Mouse (Mus musculus) frontal cortex, postnatal 14 days (tissue): Measurements from ENCODE around the gene Eif4g3.

ENCODE experiments used
- DNase-seq, 2 experiments: peaks; one replicate each; pipeline ENCODE4 v3.0.0; 2022; ENCODE audit warnings: low spot score in 2 of 2

Gene Eif4g3

DNA sequence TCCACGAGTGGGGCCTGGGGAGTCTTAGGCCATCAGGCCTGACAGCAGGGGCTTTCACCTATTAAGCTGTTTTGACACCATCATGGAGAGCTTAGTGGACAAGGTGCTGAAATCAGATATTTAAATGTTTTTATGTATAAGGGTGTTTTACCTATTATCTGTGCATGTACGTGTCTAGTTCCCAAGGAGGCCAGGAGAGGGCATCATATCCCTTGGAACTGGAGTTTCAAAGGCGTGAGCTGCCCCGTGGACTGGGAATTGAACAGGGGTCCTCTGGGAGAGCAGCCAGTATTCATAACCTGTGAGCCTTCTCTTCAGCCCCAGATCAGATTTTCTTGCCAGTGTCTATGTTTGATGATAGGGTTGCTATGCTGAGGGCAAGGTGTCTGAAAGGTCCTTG lies 2.4 kb upstream of the Eif4g3 start:
- no peak for DNase-seq

- DNase-seq = no peak
Measured at GRCm38 (mm10) chr4:137991240-137991639, 1.6 kb upstream of the Eif4g3 start.

GRCm38 (mm10) chr4:137993291-137993758 lies 503 bp downstream of the Eif4g3 start:
- peak; percentile 97 to 99 for DNase-seq

GRCm38 (mm10) chr4:137993821-137994561 lies 1.2 kb downstream of the Eif4g3 start:
- peak in 1 of 2 experiments; percentile 36 for DNase-seq

DNA sequence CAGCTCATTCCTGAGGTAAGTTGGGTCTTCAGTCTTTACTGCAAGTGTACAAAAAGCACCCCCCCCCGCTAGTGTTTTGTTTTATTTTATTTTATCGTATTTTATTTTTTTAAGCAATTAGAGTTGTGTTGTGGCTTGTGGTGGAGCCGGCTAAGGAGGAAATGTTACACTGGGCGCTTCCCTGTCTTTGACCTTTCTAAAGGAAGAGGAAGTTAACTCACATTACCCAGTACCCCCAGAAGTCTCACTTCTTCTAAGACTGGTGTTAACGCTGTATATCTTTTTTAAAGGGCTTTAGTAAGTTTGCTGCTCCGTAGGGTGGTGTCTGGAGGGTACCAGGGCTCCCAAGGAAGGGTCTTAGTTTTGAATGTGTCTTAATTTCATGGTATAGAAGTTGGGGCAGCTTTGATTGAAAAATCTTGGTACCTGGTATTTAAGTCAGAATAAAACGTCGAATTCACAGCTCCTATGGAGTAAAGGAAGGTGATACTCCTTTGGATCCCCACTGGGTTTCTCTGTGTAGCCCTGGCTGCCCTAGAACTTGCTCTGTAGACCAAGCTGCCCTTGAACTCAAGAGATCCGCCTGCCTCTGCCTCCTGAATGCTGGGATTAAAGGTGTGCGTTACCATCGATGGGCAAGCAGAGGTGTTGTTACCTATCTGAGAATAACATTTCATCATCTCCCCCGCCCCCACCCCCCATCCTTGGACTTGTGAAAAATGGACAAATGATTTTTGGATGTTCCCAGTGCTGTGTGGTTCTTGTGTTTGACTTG lies 1.9 kb downstream of the Eif4g3 start:
- no peak for DNase-seq

DNA sequence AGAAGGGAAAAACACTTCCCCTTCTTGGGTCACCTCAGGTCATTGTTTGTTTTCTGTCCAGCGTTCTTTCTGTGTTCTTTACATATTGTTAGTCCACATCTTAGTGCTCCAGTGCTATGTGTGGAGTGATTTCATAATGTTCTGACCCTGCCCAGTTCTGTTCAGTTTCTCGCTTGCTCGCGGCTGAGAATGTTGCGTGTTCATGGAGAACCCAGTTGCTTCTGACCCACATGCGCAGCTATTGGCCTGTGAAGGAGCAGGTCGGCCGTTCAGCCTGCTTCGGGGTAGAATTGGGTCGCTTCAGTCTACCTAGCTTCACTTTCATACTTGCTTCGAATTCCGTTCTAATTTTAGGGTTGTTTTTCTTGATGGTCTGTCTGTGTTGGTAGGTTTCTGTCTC lies 2.6 kb downstream of the Eif4g3 start:
- no peak for DNase-seq

GRCm38 (mm10) chr4:137998232-137998631 lies 5.4 kb downstream of the Eif4g3 start:
- no peak for DNase-seq

- DNase-seq = no peak
Measured at GRCm38 (mm10) chr4:138000682-138001081, 7.9 kb downstream of the Eif4g3 start.

DNA sequence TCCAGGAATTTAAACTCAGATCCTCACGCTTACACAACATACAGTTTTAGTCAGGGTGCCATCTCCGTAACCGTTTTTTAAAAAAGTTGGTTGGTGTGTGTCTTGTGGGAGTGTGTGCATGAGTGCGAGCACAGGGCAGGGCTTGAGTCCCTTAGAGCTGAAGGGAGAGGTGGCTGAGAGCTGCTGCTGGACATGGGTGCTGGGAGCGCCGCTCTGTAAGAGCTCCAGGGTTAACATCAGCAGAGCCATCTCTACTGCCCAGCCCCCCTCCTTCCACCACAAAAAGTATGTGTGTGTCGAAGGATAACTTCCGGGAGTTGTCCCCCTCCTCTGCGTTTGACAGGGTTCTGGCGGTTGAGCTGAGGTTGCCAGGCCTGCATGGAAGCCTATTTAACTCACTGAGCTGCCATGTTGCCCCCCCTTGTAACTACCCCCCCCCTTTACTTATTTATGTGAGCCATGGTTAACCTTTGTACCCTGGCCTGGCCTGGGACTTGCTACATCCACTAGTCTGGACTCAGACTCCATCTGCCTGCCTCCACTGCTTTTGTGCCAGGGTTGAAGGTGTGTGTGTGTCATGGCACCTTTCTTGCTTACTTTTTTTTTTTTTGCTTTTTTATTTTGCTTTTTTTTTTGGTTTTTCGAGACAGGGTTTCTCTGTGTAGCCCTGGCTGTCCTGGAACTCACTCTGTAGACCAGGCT lies 11.2 kb downstream of the Eif4g3 start:
- no peak for DNase-seq

GRCm38 (mm10) chr4:138005781-138006180 lies 13.0 kb downstream of the Eif4g3 start:
- DNase-seq = no peak

- no peak for DNase-seq
Measured at GRCm38 (mm10) chr4:138006951-138007613, 14.3 kb downstream of the Eif4g3 start.

DNA sequence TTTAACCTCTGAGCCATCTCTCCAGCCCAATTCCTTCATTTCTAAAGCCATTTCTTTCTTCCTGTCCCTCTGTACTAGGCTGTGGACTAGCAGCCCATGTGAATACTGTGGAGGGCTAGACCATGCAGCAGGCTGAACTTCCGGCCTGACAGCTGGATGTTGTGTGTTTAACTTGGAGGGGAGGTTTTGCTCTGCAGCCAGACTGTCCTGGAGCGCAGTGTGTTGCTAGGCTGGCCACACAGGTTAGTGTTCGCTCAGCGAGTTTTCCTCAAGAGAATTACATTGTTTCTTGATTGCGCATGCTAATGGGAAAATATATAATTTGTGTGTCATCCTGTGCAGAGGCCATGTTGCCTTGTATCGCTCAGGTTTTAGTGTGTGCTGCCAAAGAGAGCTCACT lies 15.8 kb downstream of the Eif4g3 start:
- no peak for DNase-seq

- DNase-seq = no peak
Measured at GRCm38 (mm10) chr4:138009786-138010502, 17.1 kb downstream of the Eif4g3 start.

DNA sequence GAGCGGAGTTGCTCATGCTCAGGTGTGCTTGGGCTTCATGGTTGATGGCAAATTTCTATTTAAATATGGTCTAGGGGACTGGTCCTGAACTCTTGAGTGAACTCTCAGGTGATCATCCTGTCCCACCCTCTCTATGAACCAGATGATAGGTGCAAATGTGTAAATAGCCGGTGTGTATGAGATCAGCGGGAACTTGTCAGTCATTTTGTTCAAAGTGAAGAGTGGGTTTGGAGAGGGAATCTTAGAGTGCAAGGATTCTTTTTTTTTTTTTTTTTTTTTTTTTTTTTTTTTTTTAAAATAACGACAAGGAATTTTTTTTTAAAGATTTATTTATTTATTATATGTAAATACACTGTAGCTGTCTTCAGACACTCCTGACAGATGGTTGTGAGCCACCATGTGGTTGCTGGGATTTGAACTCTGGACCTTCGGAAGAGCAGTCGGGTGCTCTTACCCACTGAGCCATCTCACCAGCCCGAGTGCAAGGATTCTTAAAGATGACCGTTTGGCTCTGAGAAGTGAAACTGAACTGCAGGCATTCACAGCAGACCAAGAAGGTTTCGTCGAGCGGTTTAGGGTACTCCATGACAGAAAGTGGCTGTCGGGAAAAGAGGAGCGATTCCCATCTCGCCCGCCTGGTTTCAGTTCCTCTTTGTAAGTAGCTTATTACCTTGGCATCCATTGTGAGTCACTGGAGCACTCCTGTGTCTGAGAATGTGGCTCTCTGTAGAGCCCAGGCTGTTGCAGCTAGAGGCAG lies 21.1 kb downstream of the Eif4g3 start:
- no peak for DNase-seq

- no peak for DNase-seq
Measured at GRCm38 (mm10) chr4:138015966-138016365, 23.1 kb downstream of the Eif4g3 start.

DNA sequence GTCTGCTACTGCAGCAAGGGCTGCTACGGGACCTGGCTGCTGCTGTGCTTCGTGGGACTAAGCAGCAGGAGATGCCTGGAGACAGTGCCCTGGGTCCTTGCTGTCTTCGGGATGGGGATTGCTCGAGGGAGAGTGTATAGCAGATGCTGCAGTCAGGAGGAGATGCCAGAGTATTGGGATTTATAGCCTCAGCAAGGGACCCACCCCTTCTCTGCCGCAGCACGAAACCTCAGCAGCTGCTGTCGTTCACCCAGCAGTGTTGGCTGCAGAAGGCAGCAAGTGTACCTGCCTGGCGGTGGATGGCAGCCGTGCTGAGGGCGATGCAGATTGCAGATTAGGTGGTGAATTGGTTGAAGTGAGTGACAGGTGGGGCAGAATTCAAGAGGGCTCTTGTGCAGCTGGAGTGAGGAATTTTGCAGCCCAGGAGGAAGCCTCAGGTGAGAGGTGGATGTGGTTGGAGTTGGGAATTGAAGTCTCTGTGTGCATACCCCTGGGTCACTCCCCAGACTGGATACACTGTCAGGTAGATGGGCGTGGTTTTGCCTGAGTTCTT lies 24.3 kb downstream of the Eif4g3 start:
- no peak for DNase-seq

DNA sequence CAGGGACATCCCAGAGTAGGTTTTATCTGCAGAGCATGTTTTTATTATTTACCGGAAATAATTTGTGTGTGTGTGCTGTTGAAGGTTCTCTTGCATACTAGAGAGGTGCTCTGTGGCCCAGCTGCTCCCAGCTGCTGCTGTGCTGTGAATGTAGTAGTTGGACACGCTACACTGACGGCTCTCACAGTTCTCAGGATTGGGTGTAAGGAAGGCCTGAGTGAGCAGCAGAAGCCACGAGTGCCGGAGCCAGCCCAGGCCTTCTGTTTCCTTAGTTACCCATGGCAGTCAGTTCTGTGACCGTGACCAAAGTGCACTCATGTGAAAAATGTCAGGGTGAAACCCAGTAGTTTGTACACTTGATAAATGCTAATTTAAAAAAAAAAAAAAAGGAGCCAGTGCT lies 25.2 kb downstream of the Eif4g3 start:
- no peak for DNase-seq

DNA sequence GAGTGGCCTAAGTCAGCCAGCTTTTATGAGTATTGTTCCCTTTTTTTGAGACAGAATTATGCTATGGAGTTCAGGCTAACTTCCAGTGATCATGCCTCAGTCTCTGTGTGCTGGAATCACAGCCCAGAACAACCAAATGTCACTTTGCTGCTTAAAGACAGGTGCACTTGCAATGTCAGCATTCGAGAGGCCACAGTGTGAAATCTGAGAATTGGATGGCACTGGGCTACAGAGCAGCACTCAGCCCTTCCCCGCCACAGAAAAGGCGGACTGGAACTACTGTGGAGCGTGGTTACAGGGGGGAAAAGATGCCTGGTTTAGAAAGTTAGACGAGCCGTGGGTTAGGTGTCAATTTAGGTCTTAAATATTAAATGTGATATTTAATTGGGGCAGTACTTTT lies 27.4 kb downstream of the Eif4g3 start:
- DNase-seq = no peak

- no peak for DNase-seq
Measured at GRCm38 (mm10) chr4:138021651-138022050, 28.8 kb downstream of the Eif4g3 start.

DNA sequence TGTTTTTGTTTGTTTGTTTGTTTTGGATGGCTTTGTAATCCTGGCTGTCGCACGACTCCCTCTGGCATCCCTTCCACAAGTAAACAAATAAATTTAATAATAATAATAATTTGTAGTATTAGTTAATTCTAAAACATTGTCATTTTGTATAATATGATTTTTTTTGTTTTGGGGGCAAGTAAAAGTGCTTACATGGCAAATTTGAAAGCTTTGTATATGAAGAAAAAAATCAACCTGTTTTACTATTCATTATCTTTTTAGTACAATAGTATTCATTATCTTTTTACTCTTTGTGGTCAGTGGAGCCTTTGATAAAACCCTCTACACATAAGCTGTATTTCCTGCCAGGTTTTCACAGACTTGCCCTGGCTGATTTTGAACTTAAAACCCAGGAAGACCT lies 29.9 kb downstream of the Eif4g3 start:
- no peak for DNase-seq
